ENCODE assay signal across 8 mouse cellular contexts in genomic region chr16:32658743-32659171, GRCm38 (mm10). TPM values are rescaled to one million over a fixed set of nuclear protein-coding genes. Genes with fewer than 3 reads are reported as not detected.
DNase-seq lines count a peak whose midpoint lies in the region; ATAC-seq lines count a peak whose summit lies in the region.

No protein-coding gene starts in this region.

- H3K9me3 ChIP-seq in heart, embryonic 11.5 days (replicated peaks; ENCODE audit: control insufficient read depth, low read length) = no peaks in the 10 kb centered on the region
- no peaks in the 10 kb centered on the region for H3K9me3 ChIP-seq in forebrain, embryonic 14.5 days (replicated peaks; ENCODE audit: control insufficient read depth, low read length)
- H3K9me3 ChIP-seq in limb, embryonic 15.5 days = no peaks in the 10 kb centered on the region

- H3K27ac ChIP-seq in heart, embryonic 11.5 days (ENCODE audit: low read depth, low read length) = no peak overlapping the region
- H3K27ac ChIP-seq in forebrain, embryonic 14.5 days (ENCODE audit: low read depth, low read length) = peak overlapping the region; percentile 64
- 0 out of 2 replicates have a peak overlapping the region, but pooled peaks have one; percentile 38 for H3K27ac ChIP-seq in limb, embryonic 15.5 days

- intact Hi-C loops in heart, postnatal 10 days (cut with DNase I) = loop anchor here (1.0 kb wide), 2 partner anchors 19 to 24 kb away; no protein-coding TSS in a partner anchor

- no peak for DNase-seq in heart, postnatal 10 days
- DNase-seq in urinary bladder, adult 2 months (ENCODE audit: low spot score) = peak; percentile 25
- no peak for DNase-seq in urinary bladder, postnatal 25 days (ENCODE audit: low spot score)
- peak; percentile 62 for DNase-seq in forebrain, embryonic 14.5 days (ENCODE audit: low spot score)
- DNase-seq in retina, embryonic 14.5 days (ENCODE audit: low spot score) = peak; percentile 44
- no peak for DNase-seq in ovary, postnatal 14 days (ENCODE audit: low spot score)

- peak overlapping the region; percentile 37 for H3K4me3 ChIP-seq in heart, embryonic 11.5 days (ENCODE audit: low read depth, low read length)
- H3K4me3 ChIP-seq in forebrain, embryonic 14.5 days (ENCODE audit: low read depth, low read length) = peak overlapping the region; percentile 35
- H3K4me3 ChIP-seq in limb, embryonic 15.5 days = peak overlapping the region; percentile 35

- peak overlapping the region; percentile 81 for H3K4me2 ChIP-seq in heart, embryonic 11.5 days
- H3K4me2 ChIP-seq in forebrain, embryonic 14.5 days (ENCODE audit: low read length) = peak overlapping the region; percentile 71
- peak overlapping the region; percentile 62 for H3K4me2 ChIP-seq in limb, embryonic 15.5 days

- peaks cover 68% of the 10 kb centered on the region for H3K4me1 ChIP-seq in heart, embryonic 11.5 days (ENCODE audit: control insufficient read depth, insufficient read depth, low read length)
- H3K4me1 ChIP-seq in forebrain, embryonic 14.5 days (ENCODE audit: control insufficient read depth, insufficient read depth, low read length) = peaks cover 44% of the 10 kb centered on the region
- H3K4me1 ChIP-seq in limb, embryonic 15.5 days = peaks cover 63% of the 10 kb centered on the region

- H3K9ac ChIP-seq in heart, embryonic 11.5 days (ENCODE audit: low read depth, low read length) = peak overlapping the region; percentile 56
- peak overlapping the region; percentile 61 for H3K9ac ChIP-seq in forebrain, embryonic 14.5 days (ENCODE audit: low read length)
- H3K9ac ChIP-seq in limb, embryonic 15.5 days = no peak overlapping the region

- no peaks in the 10 kb centered on the region for H3K27me3 ChIP-seq in heart, embryonic 11.5 days (ENCODE audit: control insufficient read depth, insufficient read depth, low read length)
- no peaks in the 10 kb centered on the region for H3K27me3 ChIP-seq in forebrain, embryonic 14.5 days (replicated peaks; ENCODE audit: control insufficient read depth, insufficient read depth, low read length)
- H3K27me3 ChIP-seq in limb, embryonic 15.5 days = no peaks in the 10 kb centered on the region

- ATAC-seq in heart, embryonic 11.5 days (replicated peaks; ENCODE audit: insufficient number of reproducible peaks, low FRiP score, low TSS enrichment) = no peak; the same call in 1 of the 2 replicates
- peak; percentile 9; the same call in 1 of the 2 replicates for ATAC-seq in forebrain, embryonic 14.5 days
- ATAC-seq in limb, embryonic 15.5 days (ENCODE audit: insufficient number of reproducible peaks, low FRiP score, low TSS enrichment, low read depth) = no peak

- H3K36me3 ChIP-seq in heart, embryonic 11.5 days (ENCODE audit: control insufficient read depth, insufficient read depth, low read length) = no peaks in the 10 kb centered on the region
- H3K36me3 ChIP-seq in forebrain, embryonic 14.5 days (ENCODE audit: control insufficient read depth, insufficient read depth, low read length) = 0 out of 2 replicates have a peak, but pooled peaks cover under 1% of the 10 kb centered on the region
- H3K36me3 ChIP-seq in limb, embryonic 15.5 days = peaks cover 8% of the 10 kb centered on the region; the same call in 1 of the 2 replicates

- WGBS in heart, embryonic 11.5 days (ENCODE audit: insufficient replicate concordance) = 1% methylated on average over 10 of the region's 21 CpGs
- WGBS in forebrain, embryonic 14.5 days = 0% methylated on average over 11 of the region's 21 CpGs
- 2% methylated on average over 16 of the region's 21 CpGs for WGBS in limb, embryonic 15.5 days

RNA-seq across cellular contexts. Expression of gene Tnk2, which starts 15.1 kb away (rescaled TPM):
- 6.9 and 7.8 TPM in 2 replicates for polyA plus RNA-seq in heart, embryonic 11.5 days (2014; fragmentation: Nextera tagmentation; extraction: Ambion mirVana)
- total RNA-seq in heart, postnatal 10 days (2021) = 10 to 100 TPM; 39.0 to 41.3 TPM
- polyA plus RNA-seq in urinary bladder, adult 2 months (2012; rRNA removed) = 106 and 114 TPM in 2 replicates
- polyA plus RNA-seq in forebrain, embryonic 14.5 days (2014; fragmentation: Nextera tagmentation; extraction: Ambion mirVana) = 11.2 and 13.1 TPM in 2 replicates
- polyA plus RNA-seq in limb, embryonic 15.5 days (2015; fragmentation: Nextera tagmentation; extraction: Ambion mirVana) = 13.9 and 14.5 TPM in 2 replicates

RNA-seq across cellular contexts. Expression of gene Tfrc, which starts 50.0 kb away (rescaled TPM):
- polyA plus RNA-seq in heart, embryonic 11.5 days (2014; fragmentation: Nextera tagmentation; extraction: Ambion mirVana) = 66.7 and 69.2 TPM in 2 replicates
- 100 to 1,000 TPM; 180 to 317 TPM for total RNA-seq in heart, postnatal 10 days (2021)
- polyA plus RNA-seq in urinary bladder, adult 2 months (2012; rRNA removed) = 14.1 and 17.7 TPM in 2 replicates
- 43.9 and 56.0 TPM in 2 replicates for polyA plus RNA-seq in forebrain, embryonic 14.5 days (2014; fragmentation: Nextera tagmentation; extraction: Ambion mirVana)
- polyA plus RNA-seq in limb, embryonic 15.5 days (2015; fragmentation: Nextera tagmentation; extraction: Ambion mirVana) = 24.9 and 28.0 TPM in 2 replicates

Comparison
In these comparisons a context has a peak if more than half of its experiments do, and no peak if none do; other contexts are left out.
1. DNase-seq: peak in urinary bladder, adult 2 months (single experiment), forebrain, embryonic 14.5 days (single experiment) and retina, embryonic 14.5 days (single experiment); none in heart, postnatal 10 days (0 of 2), urinary bladder, postnatal 25 days (single experiment) and ovary, postnatal 14 days (single experiment).
2. Peak in every context shown above with its lines, with median percentiles within 50 percentile points of each other: H3K4me2 ChIP-seq and H3K4me3 ChIP-seq.